Mouse (Mus musculus) kidney, postnatal 0 days (tissue): ENCODE data around the gene Dact2. TPM values are rescaled to one million over a fixed set of nuclear protein-coding genes. Genes with fewer than 3 reads are reported as not detected.

Source experiments
- ATAC-seq: fragments of 200-750 bp; cut with Nextera tagmentation; replicated peaks from 2 replicates; pipeline ENCODE4 v1.8.0; 2017; ENCODE audit warnings: low read depth, moderate number of reproducible peaks, moderate TSS enrichment, moderate library complexity; ENCODE audit not compliant: low FRiP score
- DNase-seq: peaks from one replicate; pipeline ENCODE4 v3.0.0-alpha.2; 2016; ENCODE audit warnings: low spot score
- H3K27ac ChIP-seq: fragments of 300-500 bp; sonication (generic); 2 replicates; pipeline ENCODE4 v1.5.1; 2014; ENCODE audit warnings: mild to moderate bottlenecking
- H3K27me3 ChIP-seq: fragments of 300-500 bp; sonication (generic); 2 replicates; pipeline ENCODE4 v1.6.1; 2014; ENCODE audit warnings: low read length, mixed read lengths; ENCODE audit not compliant: insufficient read depth
- H3K36me3 ChIP-seq: fragments of 300-500 bp; sonication (generic); 2 replicates; pipeline ENCODE4 v1.6.1; 2014; ENCODE audit warnings: low read length, mixed read lengths; ENCODE audit not compliant: insufficient read depth
- H3K4me1 ChIP-seq: fragments of 300-500 bp; sonication (generic); replicated peaks from 2 replicates; pipeline ENCODE4 v1.6.1; 2014; ENCODE audit warnings: antibody characterized with exemption, low read length, mixed read lengths; ENCODE audit not compliant: insufficient read depth
- H3K4me2 ChIP-seq: fragments of 300-500 bp; sonication (generic); 2 replicates; pipeline ENCODE4 v1.6.1; 2014; ENCODE audit warnings: mild to moderate bottlenecking, low read length, moderate library complexity, mixed read lengths
- H3K4me3 ChIP-seq: fragments of 300-500 bp; sonication (generic); replicated peaks from 2 replicates; pipeline ENCODE4 v1.5.1; 2014; ENCODE audit warnings: low read depth, low read length
- H3K9ac ChIP-seq: fragments of 300-500 bp; sonication (generic); 2 replicates; pipeline ENCODE4 v1.6.1; 2014; ENCODE audit warnings: low read depth, low read length
- H3K9me3 ChIP-seq: fragments of 300-500 bp; sonication (generic); replicated peaks from 2 replicates; pipeline ENCODE4 v1.6.1; 2016; ENCODE audit warnings: low read length, inconsistent platforms, mixed read lengths
- CTCF ChIP-seq: IDR thresholded peaks from 2 replicates; pipeline ENCODE4 v1.5.1; 2016; ENCODE audit warnings: antibody characterized with exemption, low read depth, mild to moderate bottlenecking, moderate library complexity
- WGBS: fragments of 180-500 bp; shearing (Covaris S2); extraction: QIAGEN DNeasy Blood & Tissue Kit; methylation state at CpG from one replicate; pipeline ENCODE4 v1.1.7; 2014; 5-methylcytosine and 5-hydroxymethylcytosine counted together
- polyA plus RNA-seq: library from polyadenylated mRNA; unstranded; fragments of >200 nt; fragmentation: Nextera tagmentation; extraction: Ambion mirVana; gene quantifications from 2 replicates; pipeline ENCODE4 v1.2.1, GENCODE M21; 2015

Dact2 gene
- polyA plus RNA-seq, 1 experiment from 2014 or later = 14.8 TPM

DNA sequence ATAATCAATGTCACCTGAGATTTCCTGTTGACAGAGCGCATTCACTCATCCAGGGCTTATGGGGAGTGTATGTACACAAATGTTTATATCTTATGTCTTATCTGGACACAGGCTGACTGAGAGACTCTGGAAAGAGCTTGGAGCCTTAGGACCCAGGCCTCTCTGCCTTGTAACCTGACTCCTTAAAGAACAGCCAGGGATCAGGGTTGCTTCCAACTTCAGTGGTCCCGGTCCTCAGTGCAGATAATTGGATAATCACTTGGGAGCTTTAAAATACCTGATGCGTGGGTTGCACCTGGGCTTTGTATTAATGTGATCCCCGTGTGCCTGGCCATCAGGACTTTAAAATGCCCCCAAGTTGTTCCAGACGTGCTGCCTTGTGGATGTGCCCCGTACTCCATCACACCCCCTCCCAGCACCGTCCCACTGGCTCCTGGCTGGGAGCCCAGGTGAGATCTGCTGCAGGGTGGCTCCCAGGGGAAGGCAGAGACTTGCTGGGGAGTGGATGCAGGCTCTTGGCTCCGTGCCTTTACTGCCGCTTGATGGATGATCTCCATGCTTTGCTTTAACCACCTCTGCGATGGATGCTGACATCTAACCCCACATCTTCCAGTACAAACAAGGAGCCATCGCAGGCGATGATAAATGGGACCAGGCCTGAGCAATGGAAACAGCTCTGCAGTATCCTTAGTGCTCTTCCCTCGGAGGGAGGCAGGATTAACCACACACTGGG, 26.8 kb upstream of the Dact2 start:
- no peaks in the 10 kb centered on the region for H3K4me1 ChIP-seq
- TF ChIP-seq CTCF = no peak
- WGBS = 8% methylated on average over 13 of the region's 13 CpGs
- no peaks in the 10 kb centered on the region for H3K9me3 ChIP-seq
- H3K9ac ChIP-seq = no peak overlapping the region
- no peak for ATAC-seq
- H3K27me3 ChIP-seq = no peaks in the 10 kb centered on the region; the same call in 1 of the 2 replicates
- no peak overlapping the region for H3K4me2 ChIP-seq
- no peak overlapping the region for H3K27ac ChIP-seq
- H3K36me3 ChIP-seq = no peaks in the 10 kb centered on the region
- no peak overlapping the region for H3K4me3 ChIP-seq
- no peak for DNase-seq

DNA sequence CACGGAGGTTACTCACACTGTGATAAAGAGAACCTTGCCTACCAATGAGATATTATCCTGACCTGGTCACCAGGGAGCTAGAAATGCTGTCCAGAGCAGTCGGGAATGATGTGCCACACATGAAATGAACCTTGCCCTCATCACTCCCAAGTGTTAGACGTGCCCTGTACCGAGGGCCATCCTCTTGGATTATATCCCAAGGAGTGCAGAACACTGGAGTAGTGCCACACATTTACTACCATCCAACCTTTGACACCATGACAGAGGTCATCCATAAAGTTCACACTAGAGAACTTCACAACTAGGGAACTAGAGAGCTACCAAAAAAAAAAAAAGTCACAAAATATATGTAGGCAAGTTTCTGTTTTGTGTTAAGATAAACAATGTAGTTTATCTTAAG, 24.3 kb upstream of the Dact2 start:
- Histone ChIP-seq H3K36me3 (no peaks in the 10 kb centered on the region), H3K27ac (no peak overlapping the region), H3K9ac (no peak overlapping the region), H3K4me3 (no peak overlapping the region), H3K4me1 (no peaks in the 10 kb centered on the region), H3K27me3 (no peaks in the 10 kb centered on the region), H3K9me3 (no peaks in the 10 kb centered on the region), H3K4me2 (no peak overlapping the region)
- TF ChIP-seq CTCF = no peak
- 63% methylated on average over 4 of the region's 4 CpGs for WGBS
- ATAC-seq = no peak
- no peak for DNase-seq

DNA sequence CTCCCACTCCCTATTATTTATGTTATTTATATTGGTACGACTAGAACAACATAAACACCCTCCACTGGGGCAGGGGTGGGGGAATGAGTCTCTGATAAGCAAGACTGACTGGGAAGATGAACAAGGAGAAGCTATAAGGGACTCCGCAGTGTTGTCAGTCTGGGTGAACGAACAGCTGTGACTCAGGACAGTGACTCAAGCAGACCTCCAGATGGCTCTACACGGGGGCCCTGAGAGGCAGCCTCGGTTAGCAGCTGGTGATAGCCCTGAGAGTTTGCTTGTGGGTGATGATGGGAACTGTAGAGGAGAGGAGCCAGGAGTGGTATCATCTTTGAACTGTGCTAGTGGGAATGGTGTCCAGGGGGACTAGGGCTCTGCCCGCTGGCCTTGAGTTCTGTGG, 23.5 kb upstream of the Dact2 start:
- H3K4me3 ChIP-seq = no peak overlapping the region
- no peaks in the 10 kb centered on the region for H3K4me1 ChIP-seq
- no peak for TF ChIP-seq CTCF
- no peak overlapping the region for H3K4me2 ChIP-seq
- no peak overlapping the region for H3K9ac ChIP-seq
- H3K36me3 ChIP-seq = no peaks in the 10 kb centered on the region
- ATAC-seq (no peak), DNase-seq (no peak)
- no peaks in the 10 kb centered on the region for H3K27me3 ChIP-seq
- no peaks in the 10 kb centered on the region for H3K9me3 ChIP-seq
- H3K27ac ChIP-seq = no peak overlapping the region
- WGBS = 43% methylated on average over 6 of the region's 6 CpGs

DNA sequence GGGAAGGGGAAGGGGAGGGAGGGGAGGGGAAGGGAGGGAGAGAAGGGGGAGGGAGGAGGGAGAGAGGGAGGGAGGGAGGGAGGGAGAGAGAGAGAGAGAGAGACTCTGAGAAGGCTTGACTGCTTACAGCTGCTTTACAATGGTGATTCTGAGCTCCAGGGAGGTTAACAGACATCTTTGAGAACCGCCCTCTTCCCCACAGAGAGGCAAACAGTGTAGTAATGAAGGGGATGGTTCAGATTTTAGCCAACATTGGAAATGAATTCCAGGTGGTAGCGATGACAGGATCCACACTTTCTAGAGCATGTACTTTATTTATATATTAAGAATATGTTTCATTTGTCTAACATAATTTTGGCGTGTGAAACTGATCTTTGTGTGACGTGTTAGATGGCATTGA, 22.7 kb upstream of the Dact2 start:
- H3K4me2 ChIP-seq = no peak overlapping the region
- H3K4me1 ChIP-seq = no peaks in the 10 kb centered on the region
- no peaks in the 10 kb centered on the region for H3K9me3 ChIP-seq
- WGBS = 46% methylated on average over 4 of the region's 4 CpGs
- TF ChIP-seq CTCF = no peak
- no peak overlapping the region for H3K9ac ChIP-seq
- ATAC-seq = no peak
- no peak overlapping the region for H3K4me3 ChIP-seq
- no peaks in the 10 kb centered on the region for H3K36me3 ChIP-seq
- H3K27ac ChIP-seq = no peak overlapping the region
- peak; percentile 36 for DNase-seq
- no peaks in the 10 kb centered on the region for H3K27me3 ChIP-seq

DNA sequence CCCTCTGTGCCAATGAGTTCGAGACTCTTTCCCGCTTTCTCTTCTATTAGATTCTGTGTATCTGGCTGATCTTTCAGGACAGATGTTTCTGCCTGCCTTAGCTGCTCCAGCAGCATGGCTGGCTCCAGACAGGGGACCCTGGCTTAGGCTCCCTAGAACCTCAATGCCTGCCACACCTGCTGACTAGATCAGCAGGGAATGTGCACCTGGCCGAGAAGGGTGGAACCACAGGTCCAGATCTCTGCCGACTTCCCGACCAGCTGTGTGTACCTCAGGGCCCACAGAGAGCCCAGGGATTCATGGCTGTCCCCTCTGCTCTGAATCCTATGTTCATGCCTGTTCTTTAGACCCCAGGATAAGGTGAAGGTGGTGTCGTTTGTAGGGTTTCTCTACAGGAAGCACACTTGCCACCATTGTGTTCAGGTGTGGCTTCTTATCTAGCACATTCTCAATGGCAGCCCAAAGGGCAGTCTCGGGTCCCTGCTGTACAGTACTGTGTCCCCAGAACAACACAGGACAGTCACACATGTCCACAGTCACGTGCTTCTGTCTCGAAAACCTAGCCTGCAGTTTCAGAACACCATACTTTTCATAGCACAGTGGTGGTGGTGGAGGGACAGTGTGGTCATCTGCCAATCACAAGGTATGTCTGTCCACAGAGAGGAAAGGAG, 22.0 kb upstream of the Dact2 start:
- H3K36me3 ChIP-seq = no peaks in the 10 kb centered on the region
- H3K4me1 ChIP-seq = no peaks in the 10 kb centered on the region
- H3K4me2 ChIP-seq = no peak overlapping the region
- H3K27ac ChIP-seq = no peak overlapping the region
- H3K9me3 ChIP-seq = no peaks in the 10 kb centered on the region
- H3K27me3 ChIP-seq = no peaks in the 10 kb centered on the region
- 76% methylated on average over 9 of the region's 9 CpGs for WGBS
- DNase-seq (no peak), ATAC-seq (no peak)
- no peak for TF ChIP-seq CTCF
- H3K9ac ChIP-seq = no peak overlapping the region
- H3K4me3 ChIP-seq = no peak overlapping the region

DNA sequence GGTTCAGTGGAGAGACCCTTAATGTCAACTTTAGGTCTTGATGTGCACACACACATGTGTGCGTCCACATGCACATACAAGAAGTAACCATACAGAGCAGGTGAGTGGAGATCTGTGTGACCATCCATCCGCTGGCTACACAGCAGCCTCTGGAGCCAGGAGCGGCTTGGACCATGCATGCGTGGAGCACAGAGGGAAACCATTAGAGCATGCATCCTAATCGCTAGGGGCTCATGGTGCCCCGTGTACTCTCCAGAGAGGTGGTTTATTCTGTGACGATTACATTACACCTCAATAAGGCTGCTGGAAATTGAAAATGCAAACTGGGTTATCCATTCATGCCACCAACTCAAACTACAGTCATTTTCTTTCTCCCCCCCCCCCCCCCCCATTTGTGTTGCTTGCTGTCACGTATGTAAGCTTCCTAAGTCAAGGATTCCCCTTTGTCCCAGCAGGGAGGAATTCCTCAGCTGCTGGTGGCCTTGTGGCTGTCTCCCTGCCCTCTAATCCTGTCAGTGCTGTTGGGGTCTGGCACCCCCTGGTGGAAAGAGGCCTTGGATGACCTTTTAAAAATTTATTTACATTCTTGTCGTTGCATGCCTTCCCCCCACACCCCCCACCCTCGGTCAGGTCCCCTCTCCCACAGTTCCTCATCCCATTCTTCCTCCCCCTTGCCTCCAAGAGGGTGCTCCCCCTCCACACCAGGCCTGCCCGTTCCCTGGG, 17.9 kb upstream of the Dact2 start:
- Histone ChIP-seq H3K4me1 (no peaks in the 10 kb centered on the region), H3K27ac (no peak overlapping the region), H3K36me3 (no peaks in the 10 kb centered on the region), H3K4me2 (no peak overlapping the region), H3K9ac (no peak overlapping the region), H3K27me3 (no peaks in the 10 kb centered on the region), H3K9me3 (no peaks in the 10 kb centered on the region), H3K4me3 (no peak overlapping the region)
- peak; percentile 65 for TF ChIP-seq CTCF
- 36% methylated on average over 11 of the region's 11 CpGs for WGBS
- ATAC-seq (peak; percentile 43; the same call in 1 of the 2 replicates), DNase-seq (peak; percentile 47)
